Mouse (Mus musculus): Measurements from ENCODE around the gene Scnm1.
A peak's percentile ranks its signal among the peaks of the same experiment; 100 is the strongest.
"Not testable (repeated sequence)": the region's sequence is repeated elsewhere in the genome, so short reads cannot be mapped to it uniquely, and the experiment has no call there.

Gene Scnm1

DNA sequence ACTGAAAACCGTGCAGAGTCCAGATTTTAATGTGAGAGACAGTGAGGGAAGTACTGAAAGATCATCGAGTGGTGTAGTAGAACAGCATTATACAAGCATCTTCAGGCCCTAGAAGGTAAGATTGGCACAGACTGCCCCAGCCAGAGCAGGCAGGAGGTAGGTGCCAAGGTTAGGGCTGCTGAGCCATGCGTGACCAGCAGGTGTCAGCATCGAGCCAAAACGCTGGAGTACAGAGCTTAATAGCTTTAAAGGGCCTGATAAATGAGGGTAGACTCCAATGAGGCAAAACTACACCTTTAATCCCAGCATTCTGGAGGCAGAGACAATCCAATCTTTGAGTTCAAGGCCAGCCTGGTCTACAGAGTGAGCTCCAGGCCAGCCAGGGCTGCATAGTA is 8.8 kb upstream of the Scnm1 start:
- peak; percentile 87 for DNase-seq

DNA sequence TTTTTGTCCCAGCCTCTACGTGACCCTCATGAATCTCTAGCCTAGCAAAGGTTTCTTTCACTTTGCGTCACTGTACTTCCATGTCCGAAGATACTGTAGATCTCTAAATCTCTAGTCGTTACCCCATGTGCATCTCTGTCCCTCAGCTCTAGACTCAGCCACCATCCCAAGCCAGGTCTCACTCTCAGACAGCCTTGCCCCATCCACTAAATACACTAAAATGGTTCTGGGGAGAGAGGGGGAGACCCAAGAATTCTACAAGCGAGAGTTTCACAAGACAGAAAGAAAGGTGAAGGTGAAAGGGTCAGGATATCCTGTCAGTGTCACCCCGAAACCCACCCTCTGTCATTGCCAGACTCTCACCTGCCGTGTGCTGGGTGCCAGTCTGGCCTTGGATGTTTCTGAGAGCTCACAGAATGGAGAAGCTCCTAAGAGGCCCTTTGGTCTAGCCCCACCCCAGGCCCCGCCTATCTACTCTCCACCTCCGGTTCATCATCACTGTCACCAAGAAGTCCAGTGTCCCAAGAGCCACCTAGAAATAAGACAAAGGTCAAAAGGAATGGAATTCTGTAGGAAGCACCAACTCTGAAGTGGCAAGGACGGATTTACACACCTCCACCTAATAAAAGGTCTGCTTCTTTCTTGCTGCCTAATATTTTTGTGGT is 8.3 kb upstream of the Scnm1 start, which contains the start of gene Tnfaip8l2:
Gene Tnfaip8l2 (minus strand): TSS at position 409 of the 665 bp plus-strand sequence.
- no peak for DNase-seq

GRCm38 (mm10) chr3:95141474-95141873 is 7.7 kb upstream of the Scnm1 start:
- no peak for DNase-seq

- no peak for DNase-seq
Measured at GRCm38 (mm10) chr3:95140795-95141194, 7.0 kb upstream of the Scnm1 start.

GRCm38 (mm10) chr3:95140289-95140595 is 6.4 kb upstream of the Scnm1 start:
- DNase-seq: no peak

DNA sequence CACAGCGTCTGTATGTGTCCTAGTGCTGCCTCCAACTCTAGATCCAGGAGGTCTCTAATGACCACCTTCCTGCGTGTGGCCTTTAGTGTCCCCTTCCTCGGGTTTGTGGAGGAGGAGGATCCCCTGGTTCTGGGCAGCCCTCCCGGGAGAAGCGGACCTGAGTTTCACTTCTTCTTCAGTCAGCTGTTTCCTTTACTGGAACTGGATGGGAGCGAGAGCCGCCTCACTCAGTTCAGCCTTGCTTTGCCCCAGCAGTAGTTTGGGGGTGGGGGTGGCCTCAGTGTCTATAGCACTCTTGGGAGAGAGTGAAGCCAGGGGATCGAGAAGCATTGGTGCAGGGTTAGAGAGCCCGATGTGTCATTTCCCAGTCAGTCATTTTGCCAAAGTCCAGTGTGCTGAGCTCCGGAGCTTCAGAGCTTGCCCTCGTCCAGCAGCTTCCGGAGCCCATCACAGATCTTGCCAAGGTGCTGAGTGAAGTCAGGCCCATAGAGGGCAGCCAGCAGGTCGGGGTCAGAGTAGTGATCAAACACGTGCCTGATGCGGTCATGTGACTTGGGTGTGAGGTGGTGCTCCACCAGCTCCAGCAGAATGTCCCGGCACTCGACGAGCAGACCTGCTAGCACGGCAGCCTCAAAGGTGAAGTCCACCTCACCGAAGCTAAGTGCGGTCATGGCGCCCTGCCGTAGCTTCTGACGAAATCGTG is 5.9 kb upstream of the Scnm1 start:
- peak; percentile 91 for DNase-seq

GRCm38 (mm10) chr3:95136336-95136735 is 2.5 kb upstream of the Scnm1 start:
- DNase-seq: no peak

DNA sequence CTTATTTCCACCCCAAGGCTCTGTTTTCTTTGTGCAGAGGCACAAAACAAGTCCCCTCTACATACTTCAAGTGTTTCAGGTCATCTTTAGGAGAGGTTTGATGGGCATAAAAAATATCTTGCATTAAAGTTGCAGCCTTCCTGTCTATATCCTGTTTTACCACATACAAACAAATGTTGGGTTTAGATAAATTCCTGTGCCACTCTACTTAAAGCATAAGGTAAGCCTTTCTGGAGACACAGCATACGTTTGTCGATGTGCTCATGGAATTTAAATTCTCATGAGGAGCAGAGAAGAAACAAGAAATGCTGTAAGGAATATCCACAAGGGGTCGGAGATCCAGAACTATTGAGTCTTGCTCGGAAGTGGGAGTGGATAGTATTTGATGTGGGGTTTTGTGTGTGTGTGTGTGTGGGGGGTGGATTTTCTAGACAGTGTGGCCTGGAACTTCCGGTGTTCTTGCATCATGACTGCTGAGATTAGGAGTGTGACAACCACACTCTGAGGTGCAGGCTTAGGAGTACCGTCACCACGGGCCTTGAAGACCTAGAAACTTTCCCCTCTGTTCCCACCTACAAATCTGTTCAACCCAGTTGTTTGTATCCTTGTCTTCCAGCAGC is 1.7 kb upstream of the Scnm1 start:
- DNase-seq: no peak

DNA sequence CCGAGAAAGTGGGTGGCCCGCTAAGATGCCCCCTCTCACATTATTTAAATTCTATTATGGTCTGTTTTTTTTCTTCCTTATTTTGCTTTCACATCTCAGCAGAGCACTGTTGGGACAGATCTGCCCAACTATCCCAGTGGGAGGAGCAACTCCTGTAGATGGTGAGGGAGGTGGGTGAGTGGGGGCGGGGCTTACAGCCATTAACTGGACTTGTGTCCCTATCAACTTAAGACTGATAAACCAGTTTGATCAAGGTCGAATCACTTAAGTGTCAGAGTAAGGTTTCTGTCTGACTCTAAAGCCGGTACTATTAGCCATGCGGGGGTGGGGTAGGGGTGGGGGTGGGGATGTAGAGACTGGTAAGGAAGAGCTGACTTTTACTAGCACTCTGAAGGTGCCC is 1.2 kb upstream of the Scnm1 start:
- DNase-seq: peak; percentile 77

- DNase-seq: not testable (repeated sequence)
Measured at GRCm38 (mm10) chr3:95134133-95134532, 322 bp upstream of the Scnm1 start.

GRCm38 (mm10) chr3:95133176-95133575 is 635 bp downstream of the Scnm1 start:
- DNase-seq: no peak

GRCm38 (mm10) chr3:95132389-95132788 is 1.4 kb downstream of the Scnm1 start:
- not testable (repeated sequence) for DNase-seq

DNA sequence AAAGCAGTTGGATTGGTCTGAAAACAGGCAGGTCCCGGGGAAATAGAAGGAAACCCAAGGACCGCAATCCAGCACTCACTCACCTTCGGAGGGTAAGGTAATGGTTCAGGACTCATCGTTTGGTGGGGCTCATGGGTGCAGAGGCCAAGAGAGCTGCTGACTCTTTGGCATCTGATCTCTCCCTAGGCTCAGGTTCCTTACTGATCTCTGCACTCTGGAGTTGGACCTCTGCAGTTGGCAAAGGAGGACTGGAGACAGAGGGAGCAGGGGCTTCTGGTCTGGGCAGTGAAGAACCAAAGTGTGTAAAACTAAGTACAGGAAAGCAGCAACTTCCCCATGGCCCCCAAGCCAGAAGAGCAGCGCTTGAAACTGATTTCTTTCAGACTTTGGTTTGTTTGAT is 3.7 kb downstream of the Scnm1 start:
- DNase-seq: peak; percentile 53

GRCm38 (mm10) chr3:95129226-95129651 is 4.6 kb downstream of the Scnm1 start:
- DNase-seq: peak; percentile 82

- no peak for DNase-seq
Measured at GRCm38 (mm10) chr3:95124972-95125371, 8.8 kb downstream of the Scnm1 start.

DNA sequence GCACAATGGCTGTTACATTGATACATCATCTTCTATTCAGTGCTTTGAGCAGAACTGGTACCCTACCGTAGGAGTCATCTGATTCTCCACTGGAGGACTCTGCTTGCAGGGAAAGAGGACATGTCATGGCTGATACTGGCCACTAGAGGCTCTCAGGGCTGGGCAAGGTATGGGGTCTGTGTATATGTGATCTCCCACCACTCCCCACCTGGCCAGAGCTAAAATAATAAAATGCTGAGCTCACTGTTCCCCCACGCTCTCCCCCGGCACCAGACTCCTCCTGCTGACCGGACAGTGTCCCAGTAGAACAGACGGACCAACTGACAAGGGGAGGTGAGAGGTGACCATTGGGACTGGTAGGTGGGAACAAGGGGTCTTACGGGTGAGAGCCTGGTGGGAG is 9.6 kb downstream of the Scnm1 start, which contains the start of gene Tmod4:
Gene Tmod4 (plus strand): TSS at position 231 of the 400 bp plus-strand sequence.
- DNase-seq: no peak

- no peak for DNase-seq
Measured at GRCm38 (mm10) chr3:95121580-95121979, 12.2 kb downstream of the Scnm1 start.

DNA sequence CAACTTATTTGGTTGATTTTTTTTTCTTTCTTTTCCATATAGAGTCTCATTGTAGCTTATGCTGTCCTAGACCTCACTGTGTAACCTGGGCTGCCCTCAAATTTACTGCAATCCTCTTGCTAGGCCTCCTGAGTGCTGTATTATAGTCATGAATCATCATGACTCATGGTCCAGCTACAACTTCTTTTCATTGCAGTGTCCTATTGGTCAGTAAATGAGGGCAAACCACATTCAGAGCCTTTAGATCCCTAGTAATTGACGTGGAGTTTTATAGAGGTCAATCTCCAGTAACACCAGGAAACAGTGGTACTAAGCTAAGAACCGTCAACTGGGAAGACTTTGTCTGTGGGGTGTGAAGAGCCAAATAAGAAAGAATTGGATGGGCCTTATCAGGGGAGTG is 16.1 kb downstream of the Scnm1 start:
- DNase-seq: no peak

DNA sequence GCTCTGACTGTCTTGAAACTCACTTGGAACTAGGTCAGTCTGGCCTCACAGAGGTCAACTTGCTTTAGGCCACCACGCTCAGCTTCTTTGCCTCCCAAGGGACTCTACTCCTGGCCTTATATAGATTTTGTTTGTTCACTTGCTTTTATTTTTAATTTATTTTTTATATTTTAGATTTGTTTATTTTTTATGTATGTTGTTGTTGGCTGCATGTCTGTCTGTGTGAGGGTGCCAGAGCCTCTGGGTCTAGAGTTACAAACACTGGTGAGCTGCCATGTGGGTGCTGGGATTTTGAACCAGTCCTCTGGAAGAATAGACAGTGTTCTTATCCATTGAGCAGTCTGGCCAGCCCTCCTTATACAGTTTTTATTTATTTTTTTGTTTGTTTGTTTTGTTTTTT is 21.1 kb downstream of the Scnm1 start:
- no peak for DNase-seq

- peak; percentile 90 for DNase-seq
Measured at GRCm38 (mm10) chr3:95110911-95111726, 22.7 kb downstream of the Scnm1 start, which contains the start of gene Vps72. TSS of gene Vps72 (plus strand) at chr3:95111022.

GRCm38 (mm10) chr3:95107898-95108297 is 25.9 kb downstream of the Scnm1 start:
- no peak for DNase-seq

GRCm38 (mm10) chr3:95107308-95107707 is 26.5 kb downstream of the Scnm1 start:
- DNase-seq: not testable (repeated sequence)

Measured in kidney, adult 11 months (tissue).